Mouse (Mus musculus): ENCODE data around the gene A330070K13Rik. TPM values are rescaled to one million over a fixed set of nuclear protein-coding genes. Genes with fewer than 3 reads are reported as not detected.

The A330070K13Rik gene
- total RNA-seq (2021), result not detected
- long read RNA-seq, experiment 1, result 0 reads
- long read RNA-seq, experiment 2, result 0 reads

- no peak for DNase-seq (ENCODE audit: low spot score)
Measured at GRCm38 (mm10) chr5:130384222-130384912, at the start of gene A330070K13Rik. Gene A330070K13Rik, minus strand, starts transcription at chr5:130384631.

GRCm38 (mm10) chr5:130411516-130411915, 27.1 kb upstream of the A330070K13Rik start:
- DNase-seq (ENCODE audit: low spot score), result no peak

- DNase-seq (ENCODE audit: low spot score), result no peak
Measured at GRCm38 (mm10) chr5:130409706-130410105, 25.3 kb upstream of the A330070K13Rik start.

GRCm38 (mm10) chr5:130405201-130405600, 20.8 kb upstream of the A330070K13Rik start:
- DNase-seq (ENCODE audit: low spot score), result peak; percentile 9

- DNase-seq (ENCODE audit: low spot score), result no peak
Measured at GRCm38 (mm10) chr5:130400136-130400917, 15.9 kb upstream of the A330070K13Rik start.

- no peak for DNase-seq (ENCODE audit: low spot score)
Measured at GRCm38 (mm10) chr5:130395142-130395541, 10.7 kb upstream of the A330070K13Rik start.

GRCm38 (mm10) chr5:130394386-130394785, 10.0 kb upstream of the A330070K13Rik start:
- no peak for DNase-seq (ENCODE audit: low spot score)

GRCm38 (mm10) chr5:130393618-130394355, 9.4 kb upstream of the A330070K13Rik start:
- no peak for DNase-seq (ENCODE audit: low spot score)

GRCm38 (mm10) chr5:130386418-130386817, 2.0 kb upstream of the A330070K13Rik start:
- no peak for DNase-seq (ENCODE audit: low spot score)

GRCm38 (mm10) chr5:130375411-130375810, 9.0 kb downstream of the A330070K13Rik start:
- no peak for DNase-seq (ENCODE audit: low spot score)

GRCm38 (mm10) chr5:130369237-130369636, 15.2 kb downstream of the A330070K13Rik start, which contains the start of gene Caln1:
Gene Caln1, plus strand, starts transcription at chr5:130369455.
- DNase-seq (ENCODE audit: low spot score), result no peak

GRCm38 (mm10) chr5:130368236-130368635, 16.2 kb downstream of the A330070K13Rik start:
- DNase-seq (ENCODE audit: low spot score), result no peak

- DNase-seq (ENCODE audit: low spot score), result no peak
Measured at GRCm38 (mm10) chr5:130363773-130364172, 20.7 kb downstream of the A330070K13Rik start.

GRCm38 (mm10) chr5:130363111-130363510, 21.3 kb downstream of the A330070K13Rik start:
- no peak for DNase-seq (ENCODE audit: low spot score)

GRCm38 (mm10) chr5:130355223-130355622, 29.2 kb downstream of the A330070K13Rik start:
- DNase-seq (ENCODE audit: low spot score), result no peak

- no peak for DNase-seq (ENCODE audit: low spot score)
Measured at GRCm38 (mm10) chr5:130345871-130346270, 38.6 kb downstream of the A330070K13Rik start.

GRCm38 (mm10) chr5:130344999-130345398, 39.4 kb downstream of the A330070K13Rik start:
- DNase-seq (ENCODE audit: low spot score), result no peak

GRCm38 (mm10) chr5:130340656-130341055, 43.8 kb downstream of the A330070K13Rik start:
- no peak for DNase-seq (ENCODE audit: low spot score)

GRCm38 (mm10) chr5:130335462-130335861, 49.0 kb downstream of the A330070K13Rik start:
- no peak for DNase-seq (ENCODE audit: low spot score)

GRCm38 (mm10) chr5:130333971-130334370, 50.5 kb downstream of the A330070K13Rik start:
- DNase-seq (ENCODE audit: low spot score), result no peak

- DNase-seq (ENCODE audit: low spot score), result no peak
Measured at GRCm38 (mm10) chr5:130333566-130333965, 50.9 kb downstream of the A330070K13Rik start.

GRCm38 (mm10) chr5:130331206-130331605, 53.2 kb downstream of the A330070K13Rik start:
- DNase-seq (ENCODE audit: low spot score), result no peak

Data from gastrocnemius, adult 18-20 months (tissue).